Mouse (Mus musculus) retina, embryonic 14.5 days (tissue): ENCODE data around the gene Odf4.
A peak's percentile ranks its signal among the peaks of the same experiment; 100 is the strongest.

Experiments used
- DNase-seq: peaks from one replicate; pipeline ENCODE4 v3.0.0-alpha.2; 2015; ENCODE audit warnings: low spot score

Gene Odf4

DNA sequence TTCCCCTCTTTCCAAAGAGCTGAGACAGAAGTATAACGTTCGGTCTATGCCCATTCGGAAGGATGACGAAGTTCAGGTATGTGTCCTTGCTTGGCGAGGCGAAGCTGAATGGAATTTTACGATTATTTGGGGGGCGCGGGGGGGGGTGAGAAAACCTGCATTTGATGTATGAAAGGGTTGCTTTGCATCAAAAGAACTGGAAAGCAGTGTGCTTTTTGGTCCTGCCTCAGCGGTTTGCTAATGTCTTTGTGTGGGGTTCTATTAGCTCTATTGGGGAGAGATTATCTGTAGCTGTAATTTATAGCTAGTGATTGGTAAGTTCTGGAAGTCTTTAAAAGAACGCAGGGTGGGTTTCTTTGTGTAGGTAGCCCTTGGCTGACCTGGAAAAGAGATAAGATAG is 24.5 kb downstream of the Odf4 start:
- DNase-seq: no peak

DNA sequence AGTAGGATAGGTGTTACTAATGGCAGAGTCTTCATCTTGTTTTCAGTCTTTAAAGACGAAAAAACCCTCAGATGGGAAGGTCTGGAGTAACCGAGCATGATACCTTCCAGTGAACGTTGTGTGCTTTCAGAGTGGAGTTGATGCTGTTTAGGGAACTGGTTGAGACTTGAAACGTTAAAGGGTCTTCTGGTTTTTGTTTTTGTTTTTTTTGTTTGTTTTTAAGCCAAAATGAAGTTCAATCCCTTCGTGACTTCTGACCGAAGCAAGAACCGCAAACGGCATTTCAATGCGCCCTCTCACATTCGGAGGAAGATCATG is 24.9 kb downstream of the Odf4 start:
- no peak for DNase-seq

DNA sequence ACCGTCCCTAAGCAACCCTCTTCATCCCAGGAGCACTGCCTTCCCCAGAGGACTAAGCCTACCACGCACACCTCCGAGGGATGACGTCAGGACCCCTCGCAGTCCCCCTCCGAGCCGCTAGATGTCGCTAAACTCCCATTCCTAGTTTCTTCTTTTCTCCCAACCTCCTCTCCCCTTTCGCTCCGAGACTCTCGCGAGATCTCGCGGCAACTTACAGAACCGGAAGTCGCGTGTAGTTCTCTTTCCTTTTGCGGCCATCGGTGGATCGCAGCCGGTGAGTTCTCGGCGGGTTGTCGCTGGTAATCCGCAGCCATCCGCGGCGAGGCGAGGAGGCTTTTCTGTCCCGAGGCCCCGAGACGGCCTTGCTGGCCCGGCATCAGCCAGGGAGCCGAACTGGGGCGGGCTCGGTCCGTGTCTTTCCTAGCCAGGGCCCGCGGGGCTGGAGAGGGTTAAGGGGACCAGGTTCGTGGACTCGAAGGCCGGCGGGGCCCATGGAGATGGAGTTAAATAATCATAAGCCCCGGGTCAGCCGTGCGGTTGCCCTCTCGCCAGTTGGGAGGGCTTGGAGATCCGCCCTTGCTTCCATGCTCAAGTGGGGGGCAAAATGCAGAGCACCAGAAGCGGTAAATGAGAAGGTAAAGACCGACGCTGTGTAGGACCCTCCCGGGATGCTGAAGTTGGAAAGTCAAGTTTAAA is 25.4 kb downstream of the Odf4 start, which contains the start of gene Rpl26:
TSS of gene Rpl26 (plus strand) at position 233 of the 696 bp plus-strand sequence.
- peak; percentile 100 for DNase-seq

DNA sequence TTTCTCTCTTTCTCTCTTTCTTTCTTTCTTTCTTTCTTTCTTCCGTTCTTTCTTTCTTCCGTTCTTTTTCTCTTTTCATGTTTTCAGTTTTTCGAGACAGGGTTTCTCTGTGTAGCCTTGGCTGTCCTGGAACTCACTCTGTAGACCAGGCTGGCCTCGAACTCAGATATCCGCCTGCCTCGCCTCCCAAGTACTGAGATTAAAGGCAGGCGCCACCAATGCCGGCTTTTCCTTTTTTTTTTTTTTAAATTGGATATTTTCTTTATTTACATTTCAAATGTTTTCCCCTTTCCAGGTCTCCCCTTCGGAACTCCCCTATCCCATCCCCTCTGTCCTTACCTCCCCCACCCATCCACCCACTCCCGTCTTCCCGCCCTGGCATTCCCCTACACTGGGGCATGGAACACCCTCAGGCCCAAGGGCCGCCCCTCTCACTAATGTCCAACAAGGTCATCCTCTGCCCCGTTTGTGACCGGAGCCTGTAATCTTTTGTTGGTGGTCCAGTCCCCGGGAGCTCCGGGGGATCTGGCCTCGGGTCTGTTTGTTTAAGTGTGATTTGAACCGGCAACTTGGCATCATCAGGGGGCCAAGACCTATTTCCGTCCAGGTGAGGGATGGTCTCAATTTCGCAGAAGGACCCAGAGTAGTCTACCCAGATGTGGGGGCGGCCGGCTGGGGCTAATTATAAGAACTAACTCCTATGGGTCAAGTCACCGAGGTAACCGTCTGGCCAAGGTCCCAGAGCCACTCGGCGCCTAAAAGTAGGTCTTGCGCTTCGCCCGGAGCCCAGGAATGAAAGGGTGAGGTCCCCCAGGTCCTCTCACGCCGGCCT is 26.1 kb downstream of the Odf4 start:
- no peak for DNase-seq

DNA sequence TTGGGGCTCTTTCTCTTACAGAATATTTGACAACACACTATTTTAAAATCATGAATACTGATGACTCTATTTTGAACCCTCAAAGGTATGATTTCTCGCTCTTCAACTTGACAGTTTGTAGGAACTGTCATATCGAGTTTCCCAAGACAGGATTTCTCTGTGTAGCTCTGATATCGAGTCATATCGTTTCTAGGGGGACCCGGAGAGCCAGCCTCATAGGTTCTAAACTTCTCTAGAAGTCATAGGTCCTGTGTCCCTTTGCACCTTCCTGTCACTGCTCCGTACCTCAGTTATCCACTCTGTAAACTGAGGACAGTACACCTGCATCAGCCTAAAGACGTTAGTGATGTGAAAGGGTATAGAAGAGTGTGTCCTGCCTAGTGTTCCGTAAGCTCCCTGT is 27.1 kb downstream of the Odf4 start:
- no peak for DNase-seq

DNA sequence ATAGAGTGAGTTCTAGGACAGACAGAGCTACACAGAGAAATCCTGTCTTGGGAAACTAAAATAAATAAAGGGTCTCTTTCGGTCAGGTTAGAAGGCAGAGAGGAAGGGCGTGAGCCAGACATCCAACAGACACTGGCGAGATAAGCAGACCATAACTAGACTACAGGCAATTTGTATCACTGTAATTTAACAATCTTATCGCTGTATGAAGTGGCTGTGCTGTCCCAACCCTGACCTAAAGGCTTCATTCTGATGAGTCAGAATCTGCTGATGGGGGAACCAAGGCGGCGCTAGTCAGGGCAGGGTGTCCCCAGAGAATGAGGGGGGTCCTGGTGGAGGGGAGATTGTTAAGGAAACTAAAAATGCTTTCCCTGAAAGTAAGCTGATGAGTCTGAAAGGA is 28.1 kb downstream of the Odf4 start:
- no peak for DNase-seq

DNA sequence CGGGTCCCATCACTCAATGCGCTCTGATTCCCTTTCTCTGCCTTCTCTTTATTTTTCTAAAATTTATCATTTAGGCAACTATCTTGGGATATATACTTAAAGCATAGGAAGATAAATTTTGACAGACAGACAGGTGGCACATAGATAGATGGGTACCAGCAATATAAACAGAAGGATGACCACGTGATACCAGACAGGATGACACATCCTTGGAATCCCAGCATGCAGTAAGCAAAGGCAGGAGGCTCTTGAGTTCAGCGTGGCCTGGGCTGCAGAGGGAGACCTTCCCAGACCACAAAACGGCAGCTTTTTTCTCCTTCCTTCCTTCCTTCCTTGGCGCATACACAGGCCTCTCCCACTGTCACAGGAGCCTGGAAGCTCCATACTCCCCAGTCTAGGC is 29.0 kb downstream of the Odf4 start:
- DNase-seq: no peak

DNA sequence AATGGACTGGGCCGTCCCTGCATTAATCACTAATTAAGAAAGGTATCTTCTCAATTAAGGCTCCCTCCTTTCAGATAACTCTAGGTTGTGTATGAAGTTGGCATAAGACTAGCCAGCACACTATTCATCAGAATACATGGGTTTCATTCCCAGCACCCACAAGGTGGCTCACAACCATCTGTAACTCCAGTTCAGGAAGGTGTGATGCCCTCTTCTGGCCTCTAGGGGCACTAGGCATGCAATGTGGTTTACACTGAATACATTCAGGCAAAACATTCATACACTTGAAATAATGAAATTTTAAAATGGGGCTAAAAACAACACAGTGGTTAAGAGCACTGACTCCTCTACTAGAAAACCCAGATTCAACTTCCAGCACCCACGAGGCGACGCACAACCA is 29.8 kb downstream of the Odf4 start:
- DNase-seq: peak; percentile 58

DNA sequence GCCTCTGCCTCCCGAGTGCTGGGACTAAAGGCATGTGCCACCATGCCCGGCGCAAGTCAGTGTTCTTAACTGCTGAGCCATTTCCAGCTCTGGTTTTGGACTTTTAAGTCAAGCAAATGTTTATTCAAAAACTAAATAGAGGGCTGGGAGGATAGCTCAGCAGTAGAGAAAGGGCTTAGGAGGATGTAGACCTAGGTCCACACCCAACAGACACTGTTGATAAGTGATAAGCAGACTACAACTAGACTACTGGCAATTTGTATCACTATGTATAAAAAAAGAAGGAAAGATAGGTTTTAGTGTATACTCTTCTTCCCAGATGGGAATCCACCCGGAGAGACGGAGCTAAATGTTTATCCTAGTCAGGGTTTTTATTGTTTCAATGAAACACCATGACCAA is 30.6 kb downstream of the Odf4 start:
- no peak for DNase-seq

DNA sequence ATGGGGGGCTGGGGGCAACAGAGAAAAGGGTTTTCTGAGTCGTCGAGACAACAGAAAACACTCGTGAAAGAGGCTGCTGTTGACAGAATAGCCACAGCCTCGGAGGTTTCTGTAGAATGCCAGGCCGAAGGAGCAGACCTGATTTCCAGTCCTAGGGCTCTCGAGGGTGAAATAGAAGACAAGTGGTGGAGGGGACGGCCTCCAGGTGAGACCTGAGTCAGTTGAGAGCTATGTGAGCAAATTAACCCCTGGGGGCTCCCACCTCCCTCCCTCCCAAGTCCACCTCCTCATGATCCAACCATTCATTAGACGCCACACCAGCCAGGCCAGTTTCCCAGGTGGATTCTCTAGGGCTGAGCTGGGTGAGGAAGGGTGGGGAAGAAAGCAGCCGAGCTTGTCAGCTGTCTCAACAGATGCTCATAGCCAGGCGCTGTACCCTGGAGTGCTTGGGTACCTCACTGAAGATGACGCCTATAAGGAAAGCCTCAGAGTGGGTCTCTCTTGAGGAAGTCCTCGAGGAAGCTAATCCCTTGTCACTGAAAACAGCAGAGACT is 32.9 kb downstream of the Odf4 start:
- DNase-seq: no peak

DNA sequence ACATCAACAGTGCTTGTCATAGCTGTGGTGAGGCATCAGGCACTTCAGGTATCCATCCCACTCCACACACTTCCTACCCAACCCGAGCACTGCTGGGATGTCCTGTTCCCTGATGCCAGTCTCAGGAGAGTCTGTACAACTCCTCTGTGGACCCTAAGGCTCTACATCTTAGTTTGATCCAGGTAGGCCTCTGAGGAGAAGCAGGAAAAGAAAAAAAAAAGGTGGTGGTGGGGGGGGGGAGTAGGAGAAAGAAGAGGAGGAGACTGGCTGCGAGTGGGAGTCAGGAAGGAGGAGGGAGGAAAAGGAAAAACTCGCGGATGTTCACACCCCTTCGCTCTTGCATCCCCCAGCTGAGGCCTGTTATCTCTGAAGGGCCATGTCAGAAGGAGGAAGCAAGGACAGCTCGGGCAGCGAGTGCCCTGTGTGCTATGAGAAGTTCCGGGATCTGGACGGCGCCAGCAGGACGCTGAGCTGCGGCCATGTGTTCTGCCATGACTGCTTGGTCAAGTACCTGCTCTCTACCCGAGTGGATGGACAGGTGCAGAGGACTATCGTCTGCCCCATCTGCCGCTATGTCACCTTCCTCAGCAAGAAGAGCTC is 34.5 kb downstream of the Odf4 start:
- no peak for DNase-seq

DNA sequence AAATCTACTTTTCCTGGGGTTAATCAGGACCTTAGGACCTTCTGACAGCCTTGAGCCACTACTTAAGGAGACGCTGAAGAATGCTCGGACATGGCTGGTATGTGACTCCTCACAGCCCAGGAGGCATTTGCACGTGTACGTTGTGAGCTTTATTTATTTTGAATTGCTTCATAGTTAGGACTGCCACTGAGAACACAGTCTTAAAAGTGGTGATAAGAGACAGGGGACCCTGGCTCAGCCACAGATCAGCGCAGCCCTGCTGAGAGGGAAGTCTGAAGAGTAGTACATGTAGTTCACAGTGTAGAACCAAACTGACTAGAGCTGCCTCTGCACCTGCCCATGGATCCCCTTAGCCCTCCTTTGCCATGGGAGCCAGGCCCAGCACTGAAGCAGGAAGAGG is 35.1 kb downstream of the Odf4 start:
- no peak for DNase-seq

DNA sequence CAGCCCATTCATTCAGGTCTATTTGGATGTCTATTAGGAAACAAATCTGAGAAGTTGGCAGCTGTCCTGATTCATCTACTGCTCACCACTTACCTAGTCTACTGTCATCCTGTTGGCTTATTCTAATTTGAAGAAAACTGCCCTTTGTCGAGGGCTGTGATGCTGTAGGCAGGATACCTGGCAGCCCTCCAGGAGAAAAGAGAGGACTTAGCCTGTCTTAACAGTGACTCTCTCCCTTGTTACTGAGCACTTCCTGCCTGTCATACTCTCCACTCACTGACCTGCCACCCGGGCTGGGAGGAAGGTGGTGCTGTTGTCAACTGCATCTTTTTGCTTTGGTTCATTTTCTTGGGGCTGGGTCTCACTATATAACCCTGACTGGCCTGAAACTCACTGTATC is 36.3 kb downstream of the Odf4 start:
- DNase-seq: no peak

DNA sequence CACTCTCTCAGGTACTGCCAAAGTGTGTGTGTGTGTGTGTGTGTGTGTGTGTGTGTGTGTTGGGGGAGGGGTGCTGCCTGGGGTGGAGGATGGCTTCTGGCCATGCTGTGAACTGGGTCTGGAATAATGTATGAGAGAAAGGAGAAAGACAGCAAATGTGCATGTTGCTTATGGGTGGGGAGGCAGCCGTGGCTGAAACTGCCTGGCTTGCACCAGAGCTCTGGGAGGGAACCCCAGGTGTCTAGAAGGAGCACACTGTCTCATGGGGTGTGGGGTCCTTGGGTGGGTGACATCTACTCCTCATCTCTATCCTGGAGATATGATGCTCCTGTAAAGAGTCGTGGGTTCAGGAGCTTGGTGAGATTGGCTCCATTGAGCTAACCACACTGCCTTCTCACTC is 38.2 kb downstream of the Odf4 start:
- no peak for DNase-seq

DNA sequence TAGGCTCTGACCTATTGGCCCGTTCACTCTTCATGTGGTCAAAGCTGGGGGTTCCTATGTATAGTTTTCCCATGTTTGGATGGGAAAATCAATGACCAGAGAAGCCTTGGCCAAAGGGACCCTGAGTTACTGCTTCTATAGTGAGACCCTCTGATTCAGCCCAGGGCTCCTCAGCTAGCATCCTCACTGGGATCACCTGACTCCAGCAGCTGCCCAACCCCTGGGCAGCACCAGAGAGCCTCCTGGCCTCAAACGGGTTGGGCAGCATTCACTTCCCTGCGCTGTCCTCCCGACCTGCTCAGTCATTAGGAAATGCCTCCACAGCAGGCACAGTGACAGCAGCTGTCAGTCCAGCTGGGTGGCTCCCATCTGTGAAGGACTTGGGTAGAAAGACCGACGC is 38.6 kb downstream of the Odf4 start, which contains the start of gene Rnf222:
TSS of gene Rnf222 (plus strand) at position 301 of the 400 bp plus-strand sequence.
- DNase-seq: no peak

DNA sequence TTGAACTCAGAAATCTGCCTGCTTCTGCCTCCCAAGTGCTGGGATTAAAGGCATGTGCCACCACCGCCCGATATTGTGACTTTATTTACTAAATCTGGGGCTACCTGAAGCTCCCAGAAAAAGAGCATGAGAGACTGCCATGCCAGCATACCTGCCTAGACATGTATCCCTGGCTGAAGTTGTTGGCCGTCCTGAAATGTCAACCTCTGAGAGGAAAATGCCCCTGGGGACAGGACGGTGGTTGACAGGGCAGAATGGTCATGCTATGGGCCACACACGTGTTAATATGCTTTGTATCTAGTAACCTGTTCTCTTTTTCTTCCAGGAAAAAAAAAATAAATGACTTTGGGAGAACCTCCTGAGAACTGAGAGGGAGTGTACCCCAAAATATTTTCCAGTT is 40.8 kb downstream of the Odf4 start:
- DNase-seq: no peak

DNA sequence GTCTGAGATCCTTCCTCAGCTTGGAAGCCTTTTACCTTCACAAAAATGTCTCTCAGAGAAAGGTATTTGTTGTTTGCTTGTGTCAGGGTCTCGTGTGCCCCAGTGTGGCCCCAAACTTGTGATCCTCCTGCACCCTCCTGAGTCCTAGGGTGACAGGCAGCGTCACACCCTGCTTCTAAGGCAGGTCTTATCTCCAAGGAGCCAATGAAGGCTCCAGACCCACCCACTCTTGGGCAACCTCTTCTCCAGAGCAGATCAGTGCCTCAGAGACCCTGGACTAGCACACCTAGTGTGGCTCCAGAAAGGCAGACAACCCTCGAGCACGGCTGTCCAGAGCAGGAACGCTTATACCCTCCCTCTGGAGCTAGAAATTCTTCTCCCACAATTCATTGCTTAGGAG is 42.5 kb downstream of the Odf4 start:
- DNase-seq: no peak

DNA sequence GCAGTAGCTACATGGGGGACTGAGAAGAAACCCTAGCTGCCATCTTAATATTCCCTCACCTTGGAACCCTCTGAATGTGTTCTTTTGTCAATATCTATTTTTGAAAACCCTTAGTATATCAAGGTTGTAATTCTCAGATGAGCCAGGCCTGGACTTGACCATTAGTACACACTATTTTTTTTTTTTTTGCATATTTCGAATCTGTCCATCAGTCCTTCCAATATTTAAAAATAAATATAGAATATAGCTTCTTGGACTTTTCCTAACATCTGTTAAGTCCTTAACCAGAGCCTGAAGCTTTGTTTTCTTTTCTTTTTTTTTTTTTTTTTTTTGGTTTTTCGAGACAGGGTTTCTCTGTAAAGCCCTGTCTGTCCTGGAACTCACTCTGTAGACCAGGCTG is 43.0 kb downstream of the Odf4 start:
- DNase-seq: no peak

DNA sequence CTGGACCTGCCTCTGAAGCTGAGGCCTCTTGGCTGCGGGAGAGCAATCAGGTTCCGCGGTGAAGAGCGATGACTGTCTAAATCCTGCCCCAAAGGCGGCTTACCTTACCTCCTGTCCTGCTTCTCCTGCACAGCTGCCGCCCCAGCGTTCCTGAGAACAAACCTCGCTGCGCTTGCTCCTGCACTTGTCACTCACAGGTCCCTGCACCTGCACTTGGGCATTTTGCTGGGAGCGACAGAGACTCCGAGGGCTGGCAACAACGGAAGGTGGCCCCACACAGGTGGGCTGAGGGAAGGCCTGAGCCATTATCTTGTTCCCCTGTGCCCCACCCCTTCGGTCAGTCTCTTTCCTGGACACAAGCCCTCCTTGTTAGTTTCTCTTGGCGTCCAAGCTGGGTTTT is 44.8 kb downstream of the Odf4 start:
- no peak for DNase-seq

DNA sequence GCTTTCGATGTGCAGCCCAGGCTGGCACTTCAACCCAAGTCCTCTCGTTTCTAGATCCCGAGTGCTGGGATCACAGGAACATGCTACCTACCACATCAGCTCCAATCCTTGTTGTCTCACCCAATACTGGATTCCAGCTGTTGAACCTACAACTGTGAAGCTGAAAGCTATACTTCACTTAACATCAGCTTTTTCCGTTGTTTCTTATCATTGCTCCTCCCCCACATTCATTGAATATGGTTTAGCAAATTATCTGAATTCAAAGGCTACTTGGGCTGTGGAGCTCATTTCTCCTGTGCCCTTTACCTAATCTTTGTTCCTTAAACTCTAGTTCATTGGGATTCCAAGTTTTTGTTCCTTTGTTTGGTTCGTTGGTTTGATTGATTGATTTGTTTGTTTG is 48.1 kb downstream of the Odf4 start:
- no peak for DNase-seq

DNA sequence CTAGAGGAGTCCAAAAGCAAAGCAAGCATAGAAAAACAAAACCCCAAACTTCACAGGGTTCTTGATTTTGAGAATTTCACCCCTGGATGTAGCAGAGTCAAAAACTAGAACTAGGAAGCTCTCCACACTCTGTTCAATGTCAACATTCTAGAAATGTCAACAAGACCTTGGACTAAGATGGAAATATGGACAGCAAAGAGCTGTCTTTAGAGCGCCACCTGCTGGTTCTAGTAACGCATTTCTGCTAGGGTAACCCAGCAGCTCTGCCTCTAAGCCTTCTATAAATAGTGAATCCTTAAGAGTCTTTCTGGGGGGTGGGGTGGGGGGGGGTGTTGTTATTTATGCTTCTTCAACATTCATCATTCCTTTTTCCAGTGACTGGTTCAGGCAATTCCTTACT is 52.0 kb downstream of the Odf4 start:
- peak; percentile 93 for DNase-seq
